Mouse (Mus musculus) kidney, embryonic 14.5 days (tissue): ENCODE data around the gene Pygm. TPM values are rescaled to one million over a fixed set of nuclear protein-coding genes. Genes with fewer than 3 reads are reported as not detected.

Experiments used
- ATAC-seq: fragments of 200-750 bp; cut with Nextera tagmentation; 2 replicates; pipeline ENCODE4 v1.8.0; 2017; ENCODE audit warnings: moderate number of reproducible peaks, mild to moderate bottlenecking, moderate TSS enrichment, moderate library complexity; ENCODE audit not compliant: low FRiP score, low TSS enrichment
- H3K27ac ChIP-seq: fragments of 300-500 bp; sonication (generic); 2 replicates; pipeline ENCODE4 v1.5.1; 2014; ENCODE audit warnings: low read depth, mild to moderate bottlenecking, low read length, moderate library complexity, mixed read lengths
- H3K27me3 ChIP-seq: fragments of 300-500 bp; sonication (generic); 2 replicates; pipeline ENCODE4 v1.6.1; 2014; ENCODE audit warnings: mild to moderate bottlenecking, low read length; ENCODE audit not compliant: control insufficient read depth, insufficient read depth
- H3K36me3 ChIP-seq: fragments of 300-500 bp; sonication (generic); 2 replicates; pipeline ENCODE4 v1.6.1; 2014; ENCODE audit warnings: low read length, mixed read lengths; ENCODE audit not compliant: control insufficient read depth, insufficient read depth
- H3K4me1 ChIP-seq: fragments of 300-500 bp; sonication (generic); 2 replicates; pipeline ENCODE4 v1.6.1; 2014; ENCODE audit warnings: low read length, mixed read lengths; ENCODE audit not compliant: control insufficient read depth, insufficient read depth
- H3K4me2 ChIP-seq: fragments of 300-500 bp; sonication (generic); replicated peaks from 2 replicates; pipeline ENCODE4 v1.6.1; 2014; ENCODE audit warnings: low read depth, mild to moderate bottlenecking, low read length
- H3K4me3 ChIP-seq: fragments of 300-500 bp; sonication (generic); 2 replicates; pipeline ENCODE4 v1.5.1; 2014; ENCODE audit warnings: mild to moderate bottlenecking, low read length
- H3K9ac ChIP-seq: fragments of 300-500 bp; sonication (generic); 2 replicates; pipeline ENCODE4 v1.6.1; 2014; ENCODE audit warnings: low read depth, mild to moderate bottlenecking, low read length, moderate library complexity
- H3K9me3 ChIP-seq: fragments of 300-500 bp; sonication (generic); 2 replicates; pipeline ENCODE4 v1.6.1; 2016; ENCODE audit warnings: low read length; ENCODE audit not compliant: control insufficient read depth
- WGBS: fragments of 180-500 bp; shearing (Covaris S2); extraction: QIAGEN DNeasy Blood & Tissue Kit; methylation state at CpG from one replicate; pipeline ENCODE4 v1.1.7; 2014; 5-methylcytosine and 5-hydroxymethylcytosine counted together
- polyA plus RNA-seq: library from polyadenylated mRNA; unstranded; fragments of >200 nt; fragmentation: Nextera tagmentation; extraction: Ambion mirVana; gene quantifications from 2 replicates; pipeline ENCODE4 v1.2.1, GENCODE M21; 2014

The Pygm gene
- polyA plus RNA-seq, 1 experiment from 2014 or later, result 16.4 TPM

GRCm38 (mm10) chr19:6425595-6425994, 41.4 kb downstream of the Pygm start:
- Histone ChIP-seq H3K4me2 (no peak overlapping the region), H3K4me3 (no peak overlapping the region), H3K9me3 (no peaks in the 10 kb centered on the region), H3K9ac (no peak overlapping the region), H3K27me3 (peaks cover 77% of the 10 kb centered on the region), H3K4me1 (peaks cover 14% of the 10 kb centered on the region), H3K27ac (no peak overlapping the region), H3K36me3 (no peaks in the 10 kb centered on the region)
- no peak for ATAC-seq
- 45% methylated on average over 5 of the region's 5 CpGs for WGBS

- Histone ChIP-seq H3K36me3 (no peaks in the 10 kb centered on the region), H3K27ac (no peak overlapping the region), H3K4me3 (no peak overlapping the region), H3K4me2 (no peak overlapping the region), H3K27me3 (peaks cover 70% of the 10 kb centered on the region), H3K9me3 (no peaks in the 10 kb centered on the region), H3K9ac (no peak overlapping the region), H3K4me1 (peaks cover 14% of the 10 kb centered on the region)
- no peak for ATAC-seq
- 15% methylated on average over 13 of the region's 13 CpGs for WGBS
These were observed 42.7 kb downstream of the Pygm start for GRCm38 (mm10) chr19:6426703-6427500.

- H3K9ac ChIP-seq, result 0 out of 2 replicates have a peak overlapping the region, but pooled peaks have one; percentile 23
- no peak overlapping the region for H3K27ac ChIP-seq
- 0 out of 2 replicates have a peak, but pooled peaks have one; percentile 14 for ATAC-seq
- peak overlapping the region; percentile 36 for H3K4me3 ChIP-seq
- H3K27me3 ChIP-seq, result peaks cover 66% of the 10 kb centered on the region
- H3K9me3 ChIP-seq, result no peaks in the 10 kb centered on the region
- H3K36me3 ChIP-seq, result no peaks in the 10 kb centered on the region
- WGBS, result under 1% methylated on average over 55 of the region's 94 CpGs
- H3K4me2 ChIP-seq, result peak overlapping the region; percentile 54
- peaks cover 14% of the 10 kb centered on the region for H3K4me1 ChIP-seq
These were observed 43.6 kb downstream of the Pygm start for GRCm38 (mm10) chr19:6427653-6428434.

GRCm38 (mm10) chr19:6428501-6429200, 44.5 kb downstream of the Pygm start:
- peaks cover 63% of the 10 kb centered on the region for H3K27me3 ChIP-seq
- H3K36me3 ChIP-seq, result no peaks in the 10 kb centered on the region
- under 1% methylated on average over 58 of the region's 60 CpGs for WGBS
- H3K4me3 ChIP-seq, result peak overlapping the region; percentile 36
- no peaks in the 10 kb centered on the region for H3K9me3 ChIP-seq
- peak overlapping the region; percentile 54 for H3K4me2 ChIP-seq
- peak; percentile 61; the same call in 1 of the 2 replicates for ATAC-seq
- H3K27ac ChIP-seq, result no peak overlapping the region
- H3K9ac ChIP-seq, result 0 out of 2 replicates have a peak overlapping the region, but pooled peaks have one; percentile 12
- peaks cover 14% of the 10 kb centered on the region for H3K4me1 ChIP-seq

- 78% methylated on average over 10 of the region's 10 CpGs for WGBS
- H3K36me3 ChIP-seq, result no peaks in the 10 kb centered on the region
- H3K9ac ChIP-seq, result no peak overlapping the region
- no peaks in the 10 kb centered on the region for H3K27me3 ChIP-seq
- no peaks in the 10 kb centered on the region for H3K9me3 ChIP-seq
- ATAC-seq, result no peak
- no peak overlapping the region for H3K4me3 ChIP-seq
- peaks cover 15% of the 10 kb centered on the region for H3K4me1 ChIP-seq
- no peak overlapping the region for H3K4me2 ChIP-seq
- H3K27ac ChIP-seq, result no peak overlapping the region
These were observed 58.8 kb downstream of the Pygm start for GRCm38 (mm10) chr19:6443016-6443415.

- peak; percentile 81 for ATAC-seq
- no peaks in the 10 kb centered on the region for H3K9me3 ChIP-seq
- no peak overlapping the region for H3K9ac ChIP-seq
- no peaks in the 10 kb centered on the region for H3K27me3 ChIP-seq
- no peak overlapping the region for H3K4me2 ChIP-seq
- no peaks in the 10 kb centered on the region for H3K36me3 ChIP-seq
- no peak overlapping the region for H3K4me3 ChIP-seq
- no peak overlapping the region for H3K27ac ChIP-seq
- H3K4me1 ChIP-seq, result peaks cover 15% of the 10 kb centered on the region
- WGBS, result 34% methylated on average over 10 of the region's 10 CpGs
These were observed 61.7 kb downstream of the Pygm start for GRCm38 (mm10) chr19:6445761-6446423.

- peak; percentile 34; the same call in 1 of the 2 replicates for ATAC-seq
- Histone ChIP-seq H3K27me3 (no peaks in the 10 kb centered on the region), H3K4me2 (no peak overlapping the region), H3K27ac (peak overlapping the region; percentile 4; the same call in 1 of the 2 replicates), H3K9me3 (no peaks in the 10 kb centered on the region), H3K4me3 (no peak overlapping the region), H3K4me1 (peaks cover 15% of the 10 kb centered on the region), H3K36me3 (no peaks in the 10 kb centered on the region), H3K9ac (peak overlapping the region; percentile 23; the same call in 1 of the 2 replicates)
- 47% methylated on average over 7 of the region's 7 CpGs for WGBS
These were observed 62.7 kb downstream of the Pygm start for GRCm38 (mm10) chr19:6446736-6447437.
